Mouse (Mus musculus): ENCODE data around the gene Dbx1. TPM values are rescaled to one million over a fixed set of nuclear protein-coding genes. Genes with fewer than 3 reads are reported as not detected.
A peak's percentile ranks its signal among the peaks of the same experiment; 100 is the strongest.

The Dbx1 gene
- polyA plus RNA-seq, 1 experiment: not detected

- TF ChIP-seq POLR2A (IDR thresholded peaks at IDR 0.05; ENCODE audit: low read depth, low read length): no peak
- TF ChIP-seq CTCF (IDR thresholded peaks at IDR 0.05; ENCODE audit: extremely low read depth, insufficient read length, insufficient replicate concordance, low read depth, low read length): no peak
- 7% methylated on average over 9 of the region's 9 CpGs for WGBS
- Histone ChIP-seq H3K36me3 (ENCODE audit: control insufficient read depth, insufficient read depth, low read length) (no peaks in the 10 kb centered on the region), H3K27ac (ENCODE audit: insufficient read depth, low read depth, low read length) (no peak overlapping the region), H3K4me3 (ENCODE audit: low read depth, low read length) (no peak overlapping the region), H3K4me1 (ENCODE audit: control insufficient read depth, insufficient read depth, insufficient read length, low read length) (peaks cover 5% of the 10 kb centered on the region), H3K27me3 (ENCODE audit: control insufficient read depth, insufficient read depth, low read length) (peaks cover 73% of the 10 kb centered on the region)
Measured at GRCm38 (mm10) chr7:49637281-49637680, 632 bp upstream of the Dbx1 start.

- H3K27me3 ChIP-seq (ENCODE audit: control insufficient read depth, insufficient read depth, low read length): peaks cover 77% of the 10 kb centered on the region
- WGBS: 6% methylated on average over 22 of the region's 22 CpGs
Measured at GRCm38 (mm10) chr7:49635971-49636370, 678 bp downstream of the Dbx1 start.

GRCm38 (mm10) chr7:49635074-49635621 lies 1.5 kb downstream of the Dbx1 start:
- Histone ChIP-seq H3K27ac (ENCODE audit: insufficient read depth, low read depth, low read length) (no peak overlapping the region), H3K4me1 (ENCODE audit: control insufficient read depth, insufficient read depth, insufficient read length, low read length) (peaks cover 5% of the 10 kb centered on the region), H3K4me3 (ENCODE audit: low read depth, low read length) (no peak overlapping the region), H3K36me3 (ENCODE audit: control insufficient read depth, insufficient read depth, low read length) (no peaks in the 10 kb centered on the region), H3K27me3 (ENCODE audit: control insufficient read depth, insufficient read depth, low read length) (peaks cover 82% of the 10 kb centered on the region)
- WGBS: 3% methylated on average over 35 of the region's 35 CpGs
- TF ChIP-seq CTCF (IDR thresholded peaks at IDR 0.05; ENCODE audit: extremely low read depth, insufficient read length, insufficient replicate concordance, low read depth, low read length) (no peak), POLR2A (IDR thresholded peaks at IDR 0.05; ENCODE audit: low read depth, low read length) (no peak)

More at GRCm38 (mm10) chr7:49635971-49636370, 678 bp downstream of the Dbx1 start:
- TF ChIP-seq POLR2A (IDR thresholded peaks at IDR 0.05; ENCODE audit: low read depth, low read length) (no peak), CTCF (IDR thresholded peaks at IDR 0.05; ENCODE audit: extremely low read depth, insufficient read length, insufficient replicate concordance, low read depth, low read length) (no peak)
- H3K27ac ChIP-seq (ENCODE audit: insufficient read depth, low read depth, low read length): no peak overlapping the region
- H3K36me3 ChIP-seq (ENCODE audit: control insufficient read depth, insufficient read depth, low read length): no peaks in the 10 kb centered on the region
- H3K4me1 ChIP-seq (ENCODE audit: control insufficient read depth, insufficient read depth, insufficient read length, low read length): peaks cover 5% of the 10 kb centered on the region
- no peak overlapping the region for H3K4me3 ChIP-seq (ENCODE audit: low read depth, low read length)

- Histone ChIP-seq H3K27ac (ENCODE audit: insufficient read depth, low read depth, low read length) (no peak overlapping the region), H3K36me3 (ENCODE audit: control insufficient read depth, insufficient read depth, low read length) (no peaks in the 10 kb centered on the region), H3K4me1 (ENCODE audit: control insufficient read depth, insufficient read depth, insufficient read length, low read length) (peaks cover 5% of the 10 kb centered on the region), H3K4me3 (ENCODE audit: low read depth, low read length) (no peak overlapping the region), H3K27me3 (ENCODE audit: control insufficient read depth, insufficient read depth, low read length) (peaks cover 76% of the 10 kb centered on the region)
- WGBS: 3% methylated on average over 26 of the region's 26 CpGs
- TF ChIP-seq CTCF (IDR thresholded peaks at IDR 0.05; ENCODE audit: extremely low read depth, insufficient read length, insufficient replicate concordance, low read depth, low read length) (no peak), POLR2A (IDR thresholded peaks at IDR 0.05; ENCODE audit: low read depth, low read length) (no peak)
Measured at GRCm38 (mm10) chr7:49634291-49635073, 2.2 kb downstream of the Dbx1 start.

GRCm38 (mm10) chr7:49633375-49633956 lies 3.2 kb downstream of the Dbx1 start:
- Histone ChIP-seq H3K27ac (ENCODE audit: insufficient read depth, low read depth, low read length) (no peak overlapping the region), H3K4me1 (ENCODE audit: control insufficient read depth, insufficient read depth, insufficient read length, low read length) (peaks cover 5% of the 10 kb centered on the region), H3K36me3 (ENCODE audit: control insufficient read depth, insufficient read depth, low read length) (no peaks in the 10 kb centered on the region), H3K4me3 (ENCODE audit: low read depth, low read length) (peak overlapping the region; percentile 66), H3K27me3 (ENCODE audit: control insufficient read depth, insufficient read depth, low read length) (peaks cover 67% of the 10 kb centered on the region)
- no peak for TF ChIP-seq POLR2A (IDR thresholded peaks at IDR 0.05; ENCODE audit: low read depth, low read length)
- no peak for TF ChIP-seq CTCF (IDR thresholded peaks at IDR 0.05; ENCODE audit: extremely low read depth, insufficient read length, insufficient replicate concordance, low read depth, low read length)
- under 1% methylated on average over 33 of the region's 33 CpGs for WGBS

GRCm38 (mm10) chr7:49632391-49632790 lies 4.3 kb downstream of the Dbx1 start:
- H3K36me3 ChIP-seq (ENCODE audit: control insufficient read depth, insufficient read depth, low read length): no peaks in the 10 kb centered on the region
- TF ChIP-seq CTCF (IDR thresholded peaks at IDR 0.05; ENCODE audit: extremely low read depth, insufficient read length, insufficient replicate concordance, low read depth, low read length): no peak
- no peak for TF ChIP-seq POLR2A (IDR thresholded peaks at IDR 0.05; ENCODE audit: low read depth, low read length)
- H3K27ac ChIP-seq (ENCODE audit: insufficient read depth, low read depth, low read length): no peak overlapping the region
- 6% methylated on average over 24 of the region's 24 CpGs for WGBS
- H3K4me3 ChIP-seq (ENCODE audit: low read depth, low read length): no peak overlapping the region
- H3K4me1 ChIP-seq (ENCODE audit: control insufficient read depth, insufficient read depth, insufficient read length, low read length): peaks cover 5% of the 10 kb centered on the region
- H3K27me3 ChIP-seq (ENCODE audit: control insufficient read depth, insufficient read depth, low read length): peaks cover 58% of the 10 kb centered on the region

- H3K27me3 ChIP-seq (ENCODE audit: control insufficient read depth, insufficient read depth, low read length): peaks cover 53% of the 10 kb centered on the region
- WGBS: 25% methylated on average over 9 of the region's 9 CpGs
Measured at GRCm38 (mm10) chr7:49631885-49632284, 4.8 kb downstream of the Dbx1 start.

More at GRCm38 (mm10) chr7:49631885-49632284, 4.8 kb downstream of the Dbx1 start:
- TF ChIP-seq POLR2A (IDR thresholded peaks at IDR 0.05; ENCODE audit: low read depth, low read length) (no peak), CTCF (IDR thresholded peaks at IDR 0.05; ENCODE audit: extremely low read depth, insufficient read length, insufficient replicate concordance, low read depth, low read length) (no peak)
- no peak overlapping the region for H3K27ac ChIP-seq (ENCODE audit: insufficient read depth, low read depth, low read length)
- peaks cover 5% of the 10 kb centered on the region for H3K4me1 ChIP-seq (ENCODE audit: control insufficient read depth, insufficient read depth, insufficient read length, low read length)
- no peaks in the 10 kb centered on the region for H3K36me3 ChIP-seq (ENCODE audit: control insufficient read depth, insufficient read depth, low read length)
- H3K4me3 ChIP-seq (ENCODE audit: low read depth, low read length): no peak overlapping the region
